Mouse (Mus musculus) heart, adult 9 months (tissue): ENCODE data around the gene Ilk.

Experiments
- DNase-seq, 2 experiments: peaks; one replicate each; pipeline ENCODE4 v3.0.0; 2022; ENCODE audit warnings: low spot score in 2 of 2

Ilk gene

GRCm38 (mm10) chr7:105784556-105784955, 48.2 kb downstream of the Ilk start:
- no peak for DNase-seq

GRCm38 (mm10) chr7:105786506-105787284, 50.3 kb downstream of the Ilk start:
- DNase-seq = no peak

- DNase-seq = no peak
Observed at GRCm38 (mm10) chr7:105787285-105788140, 51.1 kb downstream of the Ilk start, which contains the start of gene Dchs1. Dchs1 (minus strand) TSS chr7:105787654.

GRCm38 (mm10) chr7:105791147-105791546, 54.8 kb downstream of the Ilk start:
- DNase-seq = no peak
